Mouse (Mus musculus) CD8-positive naive resting alpha-beta T cell, adult 57 days (primary cell): ENCODE data around the gene U90926. TPM values are rescaled to one million over a fixed set of nuclear protein-coding genes. Genes with fewer than 3 reads are reported as not detected.

Experiments
- total RNA-seq: library from RNA; stranded (reverse); gene quantifications from one replicate; pipeline ENCODE4 v1.2.4, GENCODE M21; 2023

Gene U90926
- total RNA-seq, result not detected

DNA sequence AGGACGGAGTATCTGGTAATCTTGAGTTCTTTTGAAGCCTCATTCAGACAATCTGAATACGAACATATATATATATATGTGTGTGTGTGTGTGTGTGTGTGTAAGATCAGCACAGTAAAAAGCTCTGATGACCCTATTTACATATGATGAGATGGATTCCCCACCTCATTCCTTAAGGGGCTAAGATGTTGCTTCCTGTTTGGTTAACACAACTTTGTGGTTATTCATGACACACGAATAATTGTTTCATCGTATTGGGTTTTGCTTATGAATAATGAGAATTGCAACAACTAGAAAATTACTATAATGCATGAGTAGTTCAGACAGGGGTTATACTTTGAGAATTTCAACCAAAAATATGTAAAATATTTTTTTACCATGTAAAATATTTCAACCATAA, at the start of gene U90926:
Gene U90926, minus strand, starts transcription at position 101 of the 400 bp plus-strand sequence.

DNA sequence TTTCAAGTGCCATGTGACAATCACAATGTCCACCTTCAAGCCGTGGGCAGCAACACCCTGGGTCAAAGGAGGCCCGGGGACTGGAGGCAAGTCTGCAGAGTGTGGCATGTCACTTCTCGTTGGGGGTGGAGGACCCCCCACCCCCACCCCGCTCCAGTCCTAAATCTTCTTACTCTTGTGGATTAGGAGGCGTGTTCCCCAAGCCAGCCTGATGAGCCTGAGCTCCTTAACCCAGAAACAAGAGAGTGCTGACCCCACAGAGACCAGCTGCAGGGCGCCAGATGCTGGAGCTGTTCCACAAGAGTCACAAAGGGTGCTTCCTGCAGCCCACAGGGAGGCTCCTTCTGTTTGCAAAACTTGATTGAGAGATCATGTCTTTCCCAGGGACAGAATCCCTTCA, 41.0 kb upstream of the U90926 start, which contains the start of gene Ppef2:
Gene Ppef2, minus strand, starts transcription at position 61 of the 400 bp plus-strand sequence.

Other genes starting within 250 kb of the U90926 start
- not detected for gene Odaph, start 227.9 kb downstream of the U90926 start, total RNA-seq
- gene Cdkl2, start 171.5 kb downstream of the U90926 start, total RNA-seq, result 1.0 TPM
- 106 TPM for gene G3bp2, start 131.7 kb downstream of the U90926 start, total RNA-seq
- gene Uso1, start 77.5 kb downstream of the U90926 start, total RNA-seq, result 58.7 TPM
- not detected for gene Ppef2, start 40.9 kb upstream of the U90926 start, total RNA-seq
- gene Naaa, start 62.8 kb upstream of the U90926 start, total RNA-seq, result 7.2 TPM
- gene Sdad1, start 95.1 kb upstream of the U90926 start, total RNA-seq, result 83.2 TPM
- 2.4 TPM for gene Cxcl9, start 112.7 kb upstream of the U90926 start, total RNA-seq
- gene Art3, start 116.4 kb upstream of the U90926 start, total RNA-seq, result 2.4 TPM
- 0.70 TPM for gene Cxcl10, start 133.5 kb upstream of the U90926 start, total RNA-seq
- 49.2 TPM for gene Nup54, start 219.8 kb upstream of the U90926 start, total RNA-seq